Mouse (Mus musculus): Measurements from ENCODE around the gene Mon2. TPM values are rescaled to one million over a fixed set of nuclear protein-coding genes. Genes with fewer than 3 reads are reported as not detected.
A peak's percentile ranks its signal among the peaks of the same experiment; 100 is the strongest.
"Not testable (repeated sequence)": the region's sequence is repeated elsewhere in the genome, so short reads cannot be mapped to it uniquely, and the experiment has no call there.

The Mon2 gene
- polyA plus RNA-seq, 1 experiment from 2014 or later = 31.7 TPM

DNA sequence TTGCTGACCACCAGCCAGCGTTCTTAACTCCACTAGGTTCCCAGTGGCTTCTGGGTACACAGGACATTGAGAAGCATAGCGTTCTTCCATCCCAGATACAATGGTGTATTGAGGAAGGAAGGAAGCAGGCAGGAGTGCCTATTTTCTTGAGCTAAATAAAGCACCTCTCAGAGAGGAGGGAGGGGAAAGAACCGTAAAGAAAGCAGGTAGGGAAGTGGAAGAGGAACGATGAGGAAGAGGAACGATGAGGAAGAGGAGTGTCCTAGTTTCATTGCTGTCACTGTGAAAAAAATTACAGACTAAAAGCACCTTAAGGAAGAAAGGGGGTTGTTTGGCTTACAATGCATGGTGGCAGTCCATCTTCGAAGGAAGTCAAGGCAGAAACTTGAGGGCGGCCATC is 106.1 kb downstream of the Mon2 start:
- H3K4me3 ChIP-seq (ENCODE audit: low read depth, low read length) = no peak overlapping the region
- no peak for ATAC-seq (ENCODE audit: insufficient read depth, low FRiP score, low TSS enrichment)
- no peaks in the 10 kb centered on the region for H3K4me1 ChIP-seq (ENCODE audit: control insufficient read depth, insufficient read depth, low read length)
- no peak overlapping the region for H3K9ac ChIP-seq (ENCODE audit: low read length)
- WGBS = 85% methylated on average over 7 of the region's 7 CpGs
- H3K9me3 ChIP-seq (ENCODE audit: control insufficient read depth, low read length) = no peaks in the 10 kb centered on the region
- DNase-seq (ENCODE audit: low spot score) = no peak
- H3K4me2 ChIP-seq (ENCODE audit: low read depth) = no peak overlapping the region
- no peaks in the 10 kb centered on the region for H3K27me3 ChIP-seq (ENCODE audit: control insufficient read depth, insufficient read depth, low read length)
- H3K36me3 ChIP-seq (ENCODE audit: control insufficient read depth, insufficient read depth, low read length) = no peaks in the 10 kb centered on the region
- H3K27ac ChIP-seq (ENCODE audit: low read depth, low read length) = no peak overlapping the region

DNA sequence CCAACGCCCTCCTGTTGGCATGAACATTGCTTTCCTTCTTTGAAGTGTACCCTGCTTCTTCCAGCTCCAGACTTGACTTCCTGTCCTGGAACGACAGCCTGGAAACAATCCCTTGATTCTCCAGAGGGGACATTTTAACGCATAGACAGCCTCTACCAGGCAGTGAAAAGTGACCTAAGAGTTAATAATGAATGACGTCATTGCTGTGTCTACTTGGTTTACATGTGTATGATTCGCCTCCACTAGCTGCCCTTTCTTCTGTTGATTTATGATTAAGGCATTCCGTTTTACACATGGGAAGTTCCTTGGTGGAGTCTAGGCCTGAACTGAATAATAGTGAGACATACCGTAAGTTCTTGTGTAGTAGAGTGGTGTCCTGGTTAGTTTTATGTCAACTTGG is 109.9 kb downstream of the Mon2 start:
- DNase-seq (ENCODE audit: low spot score) (no peak), ATAC-seq (ENCODE audit: insufficient read depth, low FRiP score, low TSS enrichment) (no peak)
- no peaks in the 10 kb centered on the region for H3K9me3 ChIP-seq (ENCODE audit: control insufficient read depth, low read length)
- no peak overlapping the region for H3K4me2 ChIP-seq (ENCODE audit: low read depth)
- no peaks in the 10 kb centered on the region for H3K27me3 ChIP-seq (ENCODE audit: control insufficient read depth, insufficient read depth, low read length)
- no peak overlapping the region for H3K4me3 ChIP-seq (ENCODE audit: low read depth, low read length)
- H3K9ac ChIP-seq (ENCODE audit: low read length) = no peak overlapping the region
- WGBS = 69% methylated on average over 7 of the region's 7 CpGs
- peaks cover 6% of the 10 kb centered on the region for H3K4me1 ChIP-seq (ENCODE audit: control insufficient read depth, insufficient read depth, low read length)
- no peaks in the 10 kb centered on the region for H3K36me3 ChIP-seq (ENCODE audit: control insufficient read depth, insufficient read depth, low read length)
- H3K27ac ChIP-seq (ENCODE audit: low read depth, low read length) = no peak overlapping the region

DNA sequence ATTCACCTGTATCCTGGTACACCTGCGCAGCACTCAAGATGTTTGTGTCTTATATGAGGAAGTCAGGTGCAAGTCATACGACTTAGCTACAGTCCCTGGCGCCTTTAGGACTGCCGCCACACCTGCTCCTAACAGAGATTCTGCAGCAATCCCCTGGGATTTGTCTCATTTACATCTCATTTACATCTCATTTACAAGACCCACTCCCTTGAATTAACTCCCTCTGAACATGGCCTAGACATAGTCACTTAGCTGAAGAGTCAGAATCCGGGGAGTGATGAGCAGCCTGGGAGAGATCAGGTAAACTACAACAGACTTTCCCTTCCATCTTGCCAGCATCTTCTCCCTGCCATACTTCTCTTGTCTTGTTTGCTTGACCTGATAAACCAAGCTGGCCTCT is 110.7 kb downstream of the Mon2 start:
- not testable (repeated sequence) for DNase-seq (ENCODE audit: low spot score); H3K36me3 ChIP-seq (ENCODE audit: control insufficient read depth, insufficient read depth, low read length); H3K9ac ChIP-seq (ENCODE audit: low read length); ATAC-seq (ENCODE audit: insufficient read depth, low FRiP score, low TSS enrichment); H3K4me1 ChIP-seq (ENCODE audit: control insufficient read depth, insufficient read depth, low read length); H3K4me2 ChIP-seq (ENCODE audit: low read depth); H3K27me3 ChIP-seq (ENCODE audit: control insufficient read depth, insufficient read depth, low read length); H3K4me3 ChIP-seq (ENCODE audit: low read depth, low read length); H3K9me3 ChIP-seq (ENCODE audit: control insufficient read depth, low read length); H3K27ac ChIP-seq (ENCODE audit: low read depth, low read length)
- 83% methylated on average over 4 of the region's 5 CpGs for WGBS

DNA sequence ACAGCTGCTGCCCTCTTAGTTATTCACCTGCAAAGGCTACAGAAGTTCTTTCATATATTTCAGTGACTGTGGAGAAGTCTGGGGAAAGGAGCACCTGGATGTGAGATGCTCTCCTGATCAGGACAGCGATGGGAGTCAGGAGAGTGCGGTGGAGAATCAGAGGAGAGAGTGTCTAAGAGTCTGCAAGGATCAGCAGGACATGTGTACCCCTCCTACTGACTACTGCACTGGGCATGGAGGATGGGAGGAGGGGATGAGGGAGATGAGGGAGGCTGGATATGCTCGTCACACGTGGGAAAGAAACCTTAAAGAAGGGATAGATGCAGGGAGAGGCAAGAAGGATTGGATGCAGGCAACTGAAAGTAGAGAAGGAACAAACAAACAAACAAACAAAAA is 112.1 kb downstream of the Mon2 start:
- H3K9ac ChIP-seq (ENCODE audit: low read length) = peak overlapping the region; percentile 46
- ATAC-seq (ENCODE audit: insufficient read depth, low FRiP score, low TSS enrichment) (0 out of 2 replicates have a peak, but pooled peaks have one; percentile 7), DNase-seq (ENCODE audit: low spot score) (no peak)
- peak overlapping the region; percentile 48 for H3K4me2 ChIP-seq (ENCODE audit: low read depth)
- no peak overlapping the region for H3K4me3 ChIP-seq (ENCODE audit: low read depth, low read length)
- H3K36me3 ChIP-seq (ENCODE audit: control insufficient read depth, insufficient read depth, low read length) = no peaks in the 10 kb centered on the region
- H3K27me3 ChIP-seq (ENCODE audit: control insufficient read depth, insufficient read depth, low read length) = no peaks in the 10 kb centered on the region
- peaks cover 6% of the 10 kb centered on the region for H3K4me1 ChIP-seq (ENCODE audit: control insufficient read depth, insufficient read depth, low read length)
- no peaks in the 10 kb centered on the region for H3K9me3 ChIP-seq (ENCODE audit: control insufficient read depth, low read length)
- 30% methylated on average over 4 of the region's 4 CpGs for WGBS
- H3K27ac ChIP-seq (ENCODE audit: low read depth, low read length) = no peak overlapping the region

DNA sequence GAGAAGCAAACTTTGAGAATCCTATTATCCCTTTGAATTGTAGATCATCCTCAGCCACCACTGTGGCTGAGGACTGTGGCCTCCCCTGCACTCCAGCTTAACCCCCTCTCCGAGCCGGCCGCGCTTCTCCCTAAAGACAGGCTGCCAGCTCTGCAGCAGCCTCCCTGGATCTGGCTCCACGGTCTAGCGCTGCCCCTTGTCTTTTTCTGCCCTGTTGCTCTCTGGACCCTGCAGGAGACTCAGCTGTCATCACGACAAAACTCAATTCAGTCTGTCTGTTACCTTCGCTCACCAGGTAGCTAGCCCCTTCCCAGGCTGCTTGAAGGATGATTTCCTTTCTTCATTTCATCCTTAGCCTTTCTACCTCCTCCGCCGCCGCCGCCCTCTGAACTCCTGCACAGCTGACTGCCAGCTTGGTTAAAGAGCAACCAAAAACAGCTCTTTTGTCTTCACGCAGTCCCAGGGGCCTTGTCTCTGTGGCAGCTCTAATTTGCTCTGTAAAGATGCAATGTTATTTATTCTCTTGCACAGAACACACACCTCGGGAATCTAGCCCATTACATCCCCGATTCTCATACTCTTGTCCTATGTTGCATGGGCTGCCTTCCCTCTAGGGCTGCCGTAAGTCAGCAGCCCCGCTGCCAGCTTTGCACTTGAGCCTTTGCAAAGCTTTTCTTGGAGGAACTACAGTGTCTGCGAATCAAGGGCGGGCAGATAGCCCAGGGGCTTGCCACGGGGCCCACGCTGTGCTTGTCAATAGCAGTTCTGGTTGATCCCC is 112.7 kb downstream of the Mon2 start:
- no peak overlapping the region for H3K27ac ChIP-seq (ENCODE audit: low read depth, low read length)
- ATAC-seq (ENCODE audit: insufficient read depth, low FRiP score, low TSS enrichment) (peak; percentile 32; the same call in 1 of the 2 replicates), DNase-seq (ENCODE audit: low spot score) (peak; percentile 55)
- WGBS = 3% methylated on average over 21 of the region's 21 CpGs
- peak overlapping the region; percentile 21; the same call in 1 of the 2 replicates for H3K4me3 ChIP-seq (ENCODE audit: low read depth, low read length)
- H3K36me3 ChIP-seq (ENCODE audit: control insufficient read depth, insufficient read depth, low read length) = no peaks in the 10 kb centered on the region
- H3K4me2 ChIP-seq (ENCODE audit: low read depth) = peak overlapping the region; percentile 48
- H3K9me3 ChIP-seq (ENCODE audit: control insufficient read depth, low read length) = no peaks in the 10 kb centered on the region
- peak overlapping the region; percentile 46 for H3K9ac ChIP-seq (ENCODE audit: low read length)
- peaks cover 6% of the 10 kb centered on the region for H3K4me1 ChIP-seq (ENCODE audit: control insufficient read depth, insufficient read depth, low read length)
- no peaks in the 10 kb centered on the region for H3K27me3 ChIP-seq (ENCODE audit: control insufficient read depth, insufficient read depth, low read length)

DNA sequence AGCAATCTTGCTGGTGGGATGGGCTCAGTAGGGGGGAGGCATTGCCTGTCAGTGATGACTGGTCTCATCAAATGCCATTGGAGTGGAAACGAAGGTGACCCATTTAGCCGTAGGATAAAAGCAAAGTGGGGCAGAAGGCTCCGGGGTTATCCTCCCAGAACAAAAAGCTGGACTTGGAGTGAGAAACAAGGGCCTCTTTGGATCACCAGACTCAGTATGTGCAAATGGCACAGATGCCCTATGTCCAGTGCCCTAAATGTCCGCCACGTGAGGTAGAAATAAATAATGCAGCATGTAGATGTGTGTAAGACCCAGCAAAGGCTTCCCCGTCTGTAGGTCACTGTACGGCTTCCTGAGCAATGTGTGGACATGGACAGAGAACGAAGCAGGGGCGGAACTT is 113.7 kb downstream of the Mon2 start:
- WGBS = 58% methylated on average over 9 of the region's 9 CpGs
- Histone ChIP-seq H3K9ac (ENCODE audit: low read length) (no peak overlapping the region), H3K4me1 (ENCODE audit: control insufficient read depth, insufficient read depth, low read length) (peaks cover 6% of the 10 kb centered on the region), H3K4me3 (ENCODE audit: low read depth, low read length) (no peak overlapping the region), H3K27me3 (ENCODE audit: control insufficient read depth, insufficient read depth, low read length) (no peaks in the 10 kb centered on the region), H3K27ac (ENCODE audit: low read depth, low read length) (no peak overlapping the region), H3K4me2 (ENCODE audit: low read depth) (no peak overlapping the region), H3K9me3 (ENCODE audit: control insufficient read depth, low read length) (no peaks in the 10 kb centered on the region), H3K36me3 (ENCODE audit: control insufficient read depth, insufficient read depth, low read length) (no peaks in the 10 kb centered on the region)
- DNase-seq (ENCODE audit: low spot score) (no peak), ATAC-seq (ENCODE audit: insufficient read depth, low FRiP score, low TSS enrichment) (no peak)

DNA sequence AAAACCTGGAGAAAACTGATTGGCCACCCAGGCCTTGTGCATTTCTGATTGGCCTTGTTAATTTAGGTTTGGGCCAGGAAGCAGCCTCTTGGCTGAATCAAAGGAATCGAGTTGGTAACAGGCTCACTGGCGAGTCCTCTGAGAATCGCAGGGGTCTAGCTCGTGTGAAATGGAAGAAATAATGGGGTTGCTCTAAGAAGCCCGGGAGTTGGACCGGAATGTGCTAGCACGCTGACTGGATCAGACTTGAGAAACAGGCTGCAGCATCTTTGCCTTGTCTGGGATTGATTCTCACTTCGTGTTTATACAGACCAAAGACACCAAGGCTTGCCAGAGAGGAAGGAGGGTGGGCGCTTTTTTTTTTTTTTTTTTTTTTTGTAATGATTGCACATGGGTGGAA is 114.8 kb downstream of the Mon2 start:
- Histone ChIP-seq H3K36me3 (ENCODE audit: control insufficient read depth, insufficient read depth, low read length) (no peaks in the 10 kb centered on the region), H3K9me3 (ENCODE audit: control insufficient read depth, low read length) (no peaks in the 10 kb centered on the region), H3K4me2 (ENCODE audit: low read depth) (no peak overlapping the region), H3K27ac (ENCODE audit: low read depth, low read length) (no peak overlapping the region), H3K9ac (ENCODE audit: low read length) (no peak overlapping the region), H3K27me3 (ENCODE audit: control insufficient read depth, insufficient read depth, low read length) (no peaks in the 10 kb centered on the region), H3K4me3 (ENCODE audit: low read depth, low read length) (no peak overlapping the region), H3K4me1 (ENCODE audit: control insufficient read depth, insufficient read depth, low read length) (peaks cover 6% of the 10 kb centered on the region)
- WGBS = 78% methylated on average over 9 of the region's 9 CpGs
- DNase-seq (ENCODE audit: low spot score) (no peak), ATAC-seq (ENCODE audit: insufficient read depth, low FRiP score, low TSS enrichment) (no peak)

DNA sequence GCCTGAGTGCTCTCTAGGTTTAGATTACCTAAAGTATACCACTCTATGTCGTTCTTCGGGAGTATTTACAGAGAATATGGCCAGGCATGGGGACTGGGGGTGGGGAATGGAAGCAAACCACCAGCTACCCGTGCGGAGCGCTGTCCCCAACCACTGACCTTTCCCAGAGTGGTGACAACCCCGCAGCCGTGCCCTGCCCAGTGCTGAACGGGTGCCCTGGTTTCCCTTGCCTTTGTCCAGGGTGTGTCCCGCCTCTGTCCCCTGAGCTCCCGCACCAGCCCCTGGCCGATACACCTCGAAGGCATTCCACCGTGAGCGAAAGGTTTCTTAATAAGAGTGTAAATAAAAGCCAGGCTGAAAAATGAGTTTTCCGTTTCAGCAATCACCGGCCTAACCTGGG is 115.6 kb downstream of the Mon2 start:
- no peak overlapping the region for H3K4me2 ChIP-seq (ENCODE audit: low read depth)
- peaks cover 6% of the 10 kb centered on the region for H3K4me1 ChIP-seq (ENCODE audit: control insufficient read depth, insufficient read depth, low read length)
- 66% methylated on average over 16 of the region's 16 CpGs for WGBS
- H3K4me3 ChIP-seq (ENCODE audit: low read depth, low read length) = no peak overlapping the region
- no peak overlapping the region for H3K9ac ChIP-seq (ENCODE audit: low read length)
- no peaks in the 10 kb centered on the region for H3K36me3 ChIP-seq (ENCODE audit: control insufficient read depth, insufficient read depth, low read length)
- no peak for DNase-seq (ENCODE audit: low spot score)
- H3K9me3 ChIP-seq (ENCODE audit: control insufficient read depth, low read length) = no peaks in the 10 kb centered on the region
- H3K27me3 ChIP-seq (ENCODE audit: control insufficient read depth, insufficient read depth, low read length) = no peaks in the 10 kb centered on the region
- no peak for ATAC-seq (ENCODE audit: insufficient read depth, low FRiP score, low TSS enrichment)
- no peak overlapping the region for H3K27ac ChIP-seq (ENCODE audit: low read depth, low read length)

DNA sequence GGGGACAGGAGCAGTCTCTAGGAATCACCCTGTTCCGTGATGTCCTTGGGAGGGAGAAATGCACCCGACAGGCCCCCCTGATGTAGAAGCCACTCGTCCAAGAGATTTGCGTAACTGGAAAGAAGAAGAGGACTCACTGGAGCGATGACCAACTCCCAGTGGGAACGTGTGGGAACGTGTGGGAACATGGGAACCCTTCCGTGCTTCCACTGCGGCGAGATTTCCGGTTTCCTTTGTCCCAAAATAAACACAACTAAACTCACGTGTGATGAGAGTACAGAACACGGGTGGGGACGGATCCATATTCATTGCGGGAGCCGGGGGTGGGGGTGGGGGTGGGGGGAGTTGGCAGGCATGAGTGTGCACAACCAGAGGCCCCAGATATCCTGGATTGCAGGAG is 116.1 kb downstream of the Mon2 start:
- WGBS = 89% methylated on average over 16 of the region's 16 CpGs
- Histone ChIP-seq H3K4me2 (ENCODE audit: low read depth) (no peak overlapping the region), H3K9ac (ENCODE audit: low read length) (no peak overlapping the region)

More for the DNA sequence above, 116.1 kb downstream of the Mon2 start:
- Histone ChIP-seq H3K9me3 (ENCODE audit: control insufficient read depth, low read length) (no peaks in the 10 kb centered on the region), H3K27ac (ENCODE audit: low read depth, low read length) (no peak overlapping the region), H3K27me3 (ENCODE audit: control insufficient read depth, insufficient read depth, low read length) (no peaks in the 10 kb centered on the region), H3K36me3 (ENCODE audit: control insufficient read depth, insufficient read depth, low read length) (no peaks in the 10 kb centered on the region), H3K4me3 (ENCODE audit: low read depth, low read length) (no peak overlapping the region), H3K4me1 (ENCODE audit: control insufficient read depth, insufficient read depth, low read length) (peaks cover 6% of the 10 kb centered on the region)
- DNase-seq (ENCODE audit: low spot score) (no peak), ATAC-seq (ENCODE audit: insufficient read depth, low FRiP score, low TSS enrichment) (no peak)
